Mouse (Mus musculus) cerebellum, adult 11 months (tissue): ENCODE results near the gene Esd.

ENCODE experiments used
- DNase-seq: peaks from one replicate; pipeline ENCODE4 v3.0.0; 2022

Esd gene

DNA sequence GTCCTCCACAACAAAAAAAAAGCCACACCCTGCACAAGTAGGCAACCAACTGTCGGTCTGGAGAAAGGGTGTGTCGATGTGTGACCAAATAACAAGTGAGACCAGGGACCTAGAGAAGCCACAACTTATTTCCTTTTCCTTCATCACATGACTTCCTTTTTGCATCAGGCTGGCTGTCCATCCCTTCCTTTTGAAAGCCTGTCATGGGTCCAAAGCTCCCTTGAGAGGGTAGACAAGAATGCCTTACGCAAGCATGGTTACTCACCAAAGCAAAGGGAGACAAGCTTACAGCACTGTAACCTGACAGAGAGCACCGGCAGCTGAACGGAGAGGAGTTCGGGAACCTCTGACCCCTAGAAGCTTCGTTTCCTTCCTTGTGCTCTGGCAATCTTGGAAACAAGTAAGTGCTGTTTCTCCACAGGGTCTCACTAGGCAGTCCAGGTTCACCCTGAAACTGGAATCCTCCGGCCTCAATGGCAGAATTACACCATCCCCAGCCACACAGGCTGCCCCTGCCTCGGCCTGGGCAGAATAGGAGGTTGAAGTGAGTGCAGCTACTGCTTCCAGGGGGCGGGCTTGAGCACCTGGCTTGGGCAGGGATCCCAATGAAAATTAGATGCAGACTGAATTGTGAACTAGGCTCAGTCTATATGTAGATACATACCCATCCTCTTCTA lies 65.4 kb downstream of the Esd start:
- no peak for DNase-seq

DNA sequence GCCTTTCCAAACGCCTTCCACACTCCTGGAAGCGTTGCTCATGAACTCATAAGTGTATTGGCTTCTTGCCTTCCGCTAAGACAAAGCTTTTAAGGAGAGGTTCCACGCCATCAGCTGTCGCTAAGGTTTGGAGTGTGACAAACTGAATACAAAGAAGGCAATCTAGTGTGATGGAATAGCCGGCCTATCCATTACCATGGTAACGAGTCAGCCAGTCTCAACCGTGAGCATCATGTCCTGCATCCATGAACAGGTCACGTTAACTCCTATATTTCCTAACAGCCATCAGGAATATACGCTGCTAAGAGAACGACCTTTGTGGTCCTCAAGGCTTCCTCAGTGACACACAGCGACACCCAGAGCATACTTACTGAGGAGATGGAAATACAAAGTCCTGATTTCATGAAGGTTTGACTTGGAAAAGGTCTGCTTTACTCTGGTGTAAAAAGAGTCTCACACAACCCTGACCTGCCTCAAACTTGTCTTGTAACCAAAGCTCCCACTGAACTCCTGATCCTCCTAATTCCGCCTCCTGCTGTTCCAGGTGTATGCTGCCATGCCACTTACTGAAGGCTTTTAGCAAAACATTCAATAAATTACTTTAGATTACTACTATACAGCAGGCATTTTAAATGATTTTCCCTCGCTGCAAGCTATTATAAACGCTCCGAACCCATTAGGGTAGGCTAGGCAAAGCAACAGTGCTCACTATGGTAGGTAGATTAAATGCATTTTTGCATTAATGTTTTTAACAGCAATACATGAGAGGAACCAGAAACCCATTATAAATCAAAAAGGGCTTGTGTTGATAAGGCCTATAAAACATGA lies 66.2 kb downstream of the Esd start:
- DNase-seq, result no peak
